Mouse (Mus musculus) CH12.LX (cell line): Measurements from ENCODE around the gene Scpep1. TPM values are rescaled to one million over a fixed set of nuclear protein-coding genes. Genes with fewer than 3 reads are reported as not detected.

Experiments
- DNase-seq: peaks from one replicate; pipeline ENCODE4 v3.0.0-alpha.2; 2013; ENCODE audit errors: extremely low read depth
- H3K27ac ChIP-seq: 2 replicates; pipeline ENCODE4 v1.5.1; 2012; ENCODE audit warnings: low read depth, mild to moderate bottlenecking, control low read depth, moderate library complexity; ENCODE audit not compliant: insufficient read depth
- H3K27me3 ChIP-seq: replicated peaks from 2 replicates; pipeline ENCODE3; 2012; ENCODE audit warnings: inconsistent platforms
- H3K36me3 ChIP-seq, 2 experiments: replicated peaks in 1 of 2; 2 replicates each; pipeline versions ENCODE3 to v1.6.1; 2012; ENCODE audit warnings: inconsistent platforms in 1 of 2, low read length in 1 of 2, mild to moderate bottlenecking in 1 of 2, mixed read lengths in 1 of 2, moderate library complexity in 1 of 2; ENCODE audit not compliant: control insufficient read depth in 1 of 2, insufficient read depth in 1 of 2
- H3K4me1 ChIP-seq, 2 experiments: 2 replicates each; pipeline ENCODE4 v1.6.1; 2012; ENCODE audit warnings: inconsistent platforms in 1 of 2, moderate library complexity in 1 of 2; ENCODE audit not compliant: insufficient read depth in 2 of 2, control insufficient read depth in 1 of 2
- H3K4me2 ChIP-seq: 2 replicates; pipeline ENCODE4 v1.6.1; 2012; ENCODE audit warnings: low read depth, mild to moderate bottlenecking, control low read depth; ENCODE audit not compliant: poor library complexity, insufficient read depth, severe bottlenecking
- H3K4me3 ChIP-seq, 3 experiments: fragments of 150-350 bp in 1 of 3; sonication (generic) in 1 of 3; replicated peaks in 1 of 3; 2 replicates each; pipeline versions ENCODE3 to v1.5.1; 2011 to 2012; ENCODE audit warnings: low read depth in 2 of 3, low read length in 2 of 3, mild to moderate bottlenecking in 2 of 3, moderate library complexity in 2 of 3, control low read depth in 1 of 3, improper control_type of control experiment in 1 of 3, inconsistent platforms in 1 of 3, mixed read lengths in 1 of 3; ENCODE audit not compliant: poor library complexity in 1 of 3
- H3K79me2 ChIP-seq: replicated peaks from 2 replicates; pipeline ENCODE4 v1.6.1; 2012; ENCODE audit warnings: mild to moderate bottlenecking, moderate library complexity; ENCODE audit not compliant: control insufficient read depth, poor library complexity, insufficient read depth, severe bottlenecking; ENCODE audit errors: extremely low read depth
- H3K9ac ChIP-seq: 2 replicates; pipeline ENCODE4 v1.6.1; 2012; ENCODE audit warnings: low read depth, mild to moderate bottlenecking, control low read depth, moderate library complexity; ENCODE audit not compliant: insufficient read depth
- H3K9me3 ChIP-seq: replicated peaks from 2 replicates; pipeline ENCODE3; 2012; ENCODE audit warnings: low read length, inconsistent platforms, mixed read lengths
- BHLHE40 ChIP-seq: IDR thresholded peaks from 2 replicates; pipeline ENCODE4 v1.6.1; 2011; ENCODE audit warnings: mild to moderate bottlenecking, low read depth, low read length, improper control_type of control experiment
- CHD1 ChIP-seq: IDR thresholded peaks from 2 replicates; pipeline ENCODE4 v1.6.1; 2012; ENCODE audit warnings: low read depth, low read length, improper control_type of control experiment, inconsistent platforms
- CHD2 ChIP-seq: IDR thresholded peaks from 2 replicates; pipeline ENCODE4 v1.6.1; 2011; ENCODE audit warnings: low read length, improper control_type of control experiment
- CTCF ChIP-seq, 2 experiments: IDR thresholded peaks in 1 of 2; conservative IDR thresholded peaks in 1 of 2; 2 replicates each; pipeline ENCODE4 v1.5.1; 2011 to 2012; ENCODE audit warnings: low read depth in 2 of 2, low read length in 2 of 2, improper control_type of control experiment in 1 of 2, inconsistent platforms in 1 of 2, mild to moderate bottlenecking in 1 of 2, moderate library complexity in 1 of 2
- E2F4 ChIP-seq: IDR thresholded peaks from 2 replicates; pipeline ENCODE4 v1.6.1; 2011; ENCODE audit warnings: low read depth, low read length, improper control_type of control experiment; ENCODE audit not compliant: insufficient replicate concordance
- ELF1 ChIP-seq: IDR thresholded peaks from 2 replicates; pipeline ENCODE4 v1.6.1; 2014; ENCODE audit warnings: low read depth, mild to moderate bottlenecking, inconsistent platforms, low read length, improper control_type of control experiment
- EP300 ChIP-seq: IDR thresholded peaks from 2 replicates; pipeline ENCODE4 v1.6.1; 2011; ENCODE audit warnings: low read length, improper control_type of control experiment
- ETS1 ChIP-seq: conservative IDR thresholded peaks from 2 replicates; pipeline ENCODE4 v1.6.1; 2012; ENCODE audit warnings: low read depth, mild to moderate bottlenecking, inconsistent platforms, low read length, improper control_type of control experiment, moderate library complexity
- GABPA ChIP-seq: IDR thresholded peaks from 2 replicates; pipeline ENCODE4 v1.6.1; 2012; ENCODE audit warnings: low read depth, low read length, improper control_type of control experiment, inconsistent platforms; ENCODE audit not compliant: insufficient replicate concordance
- IRF4 ChIP-seq: IDR thresholded peaks from 2 replicates; pipeline ENCODE4 v1.6.1; 2014; ENCODE audit warnings: low read depth, mild to moderate bottlenecking, inconsistent platforms, low read length, improper control_type of control experiment
- JUN ChIP-seq: IDR thresholded peaks from 2 replicates; pipeline ENCODE4 v1.6.1; 2011; ENCODE audit warnings: low read depth, mild to moderate bottlenecking, low read length, improper control_type of control experiment, moderate library complexity; ENCODE audit not compliant: insufficient read depth
- JUND ChIP-seq: conservative IDR thresholded peaks from 2 replicates; pipeline ENCODE4 v1.6.1; 2011; ENCODE audit warnings: low read depth, low read length, improper control_type of control experiment
- KAT2A ChIP-seq: IDR thresholded peaks from 2 replicates; pipeline ENCODE4 v1.6.1; 2012; ENCODE audit warnings: low read length, improper control_type of control experiment, inconsistent platforms; ENCODE audit not compliant: insufficient replicate concordance
- MAFK ChIP-seq: IDR thresholded peaks from 2 replicates; pipeline ENCODE4 v1.6.1; 2011; ENCODE audit warnings: low read length, improper control_type of control experiment; ENCODE audit not compliant: insufficient replicate concordance
- MAX ChIP-seq: IDR thresholded peaks from 2 replicates; pipeline ENCODE4 v1.6.1; 2011; ENCODE audit warnings: low read length, improper control_type of control experiment
- MAZ ChIP-seq: IDR thresholded peaks from 2 replicates; pipeline ENCODE4 v1.6.1; 2012; ENCODE audit warnings: low read depth, mild to moderate bottlenecking, inconsistent platforms, low read length, improper control_type of control experiment, moderate library complexity
- MEF2A ChIP-seq: IDR thresholded peaks from 2 replicates; pipeline ENCODE4 v1.6.1; 2014; ENCODE audit warnings: low read depth, mild to moderate bottlenecking, inconsistent platforms, low read length, improper control_type of control experiment, borderline replicate concordance
- MXI1 ChIP-seq: IDR thresholded peaks from 2 replicates; pipeline ENCODE4 v1.6.1; 2011; ENCODE audit warnings: mild to moderate bottlenecking, low read depth, low read length, improper control_type of control experiment
- MYC ChIP-seq: IDR thresholded peaks from 2 replicates; pipeline ENCODE4 v1.6.1; 2011; ENCODE audit warnings: low read depth, mild to moderate bottlenecking, improper control_type of control experiment, low read length
- NELFE ChIP-seq: IDR thresholded peaks from 2 replicates; pipeline ENCODE4 v1.6.1; 2011; ENCODE audit warnings: low read depth, low read length, improper control_type of control experiment
- NRF1 ChIP-seq: IDR thresholded peaks from 2 replicates; pipeline ENCODE4 v1.6.1; 2014; ENCODE audit warnings: low read depth, mild to moderate bottlenecking, inconsistent platforms, low read length, improper control_type of control experiment, moderate library complexity
- PAX5 ChIP-seq: IDR thresholded peaks from 2 replicates; pipeline ENCODE4 v1.6.1; 2012; ENCODE audit warnings: low read length, inconsistent platforms, mixed read lengths
- POLR2A ChIP-seq: IDR thresholded peaks from 2 replicates; pipeline ENCODE4 v1.6.1; 2011; ENCODE audit warnings: low read depth, mild to moderate bottlenecking, improper control_type of control experiment, low read length
- POLR2AphosphoS2 ChIP-seq: IDR thresholded peaks from 2 replicates; pipeline ENCODE4 v1.6.1; 2011; ENCODE audit warnings: low read depth, low read length, improper control_type of control experiment
- RAD21 ChIP-seq: IDR thresholded peaks from 2 replicates; pipeline ENCODE4 v1.6.1; 2011; ENCODE audit warnings: low read depth, mild to moderate bottlenecking, low read length, improper control_type of control experiment, moderate library complexity
- RCOR1 ChIP-seq: conservative IDR thresholded peaks from 2 replicates; pipeline ENCODE4 v1.6.1; 2012; ENCODE audit warnings: low read depth, mild to moderate bottlenecking, inconsistent platforms, low read length, improper control_type of control experiment
- SIN3A ChIP-seq: IDR thresholded peaks from 2 replicates; pipeline ENCODE4 v1.6.1; 2012; ENCODE audit warnings: low read length, improper control_type of control experiment, inconsistent platforms
- SMC3 ChIP-seq: IDR thresholded peaks from 2 replicates; pipeline ENCODE4 v1.6.1; 2011; ENCODE audit warnings: low read depth, low read length, improper control_type of control experiment
- TBP ChIP-seq: conservative IDR thresholded peaks from 2 replicates; pipeline ENCODE4 v1.6.1; 2011; ENCODE audit warnings: low read depth, low read length, improper control_type of control experiment
- TCF12 ChIP-seq: IDR thresholded peaks from 2 replicates; pipeline ENCODE4 v1.6.1; 2014; ENCODE audit warnings: low read depth, mild to moderate bottlenecking, inconsistent platforms, low read length, improper control_type of control experiment
- UBTF ChIP-seq: IDR thresholded peaks from 2 replicates; pipeline ENCODE4 v1.6.1; 2012; ENCODE audit warnings: low read depth, mild to moderate bottlenecking, inconsistent platforms, low read length, improper control_type of control experiment, moderate library complexity
- USF1 ChIP-seq: IDR thresholded peaks from 2 replicates; pipeline ENCODE4 v1.6.1; 2014; ENCODE audit warnings: low read depth, mild to moderate bottlenecking, inconsistent platforms, low read length, improper control_type of control experiment
- USF2 ChIP-seq: conservative IDR thresholded peaks from 2 replicates; pipeline ENCODE4 v1.6.1; 2011; ENCODE audit warnings: low read depth, low read length, improper control_type of control experiment
- ZC3H11A ChIP-seq: IDR thresholded peaks from 2 replicates; pipeline ENCODE4 v1.6.1; 2012; ENCODE audit warnings: low read depth, mild to moderate bottlenecking, inconsistent platforms, low read length, improper control_type of control experiment
- ZKSCAN1 ChIP-seq: IDR thresholded peaks from 2 replicates; pipeline ENCODE4 v1.6.1; 2012; ENCODE audit warnings: low read depth, inconsistent platforms, low read length, improper control_type of control experiment, borderline replicate concordance
- ZMIZ1 ChIP-seq: IDR thresholded peaks from 2 replicates; pipeline ENCODE4 v1.6.1; 2012; ENCODE audit warnings: low read depth, mild to moderate bottlenecking, inconsistent platforms, low read length, improper control_type of control experiment
- ZNF384 ChIP-seq: IDR thresholded peaks from 2 replicates; pipeline ENCODE4 v1.6.1; 2012; ENCODE audit warnings: low read depth, low read length, improper control_type of control experiment, inconsistent platforms
- dilution Hi-C: fragments of 300-500 bp; cut with MboI; formaldehyde crosslinking; loops from 2 replicates; pipeline ENCODE4 v1.14.3; 2020; ENCODE audit warnings: low sequenced_read_pairs; ENCODE audit not compliant: extremely low pct_unique_long_range_greater_than_20kb, extremely low pct_ligation_motif_present
- in situ Hi-C: fragments of 300-500 bp; cut with MboI; formaldehyde crosslinking; loops from 3 replicates; pipeline ENCODE4 v1.14.3; 2019; ENCODE audit warnings: low sequenced_read_pairs, low pct_ligation_motif_present, low pct_unique_long_range_greater_than_20kb, mixed read lengths
- polyA plus RNA-seq: library from polyadenylated mRNA; unstranded; fragments of >175 nt; gene quantifications from 2 replicates; pipeline ENCODE4 v1.2.1, GENCODE M21; 2012; ENCODE audit warnings: low read depth; ENCODE audit not compliant: insufficient read length
- total RNA-seq, 2 experiments: library from RNA; depleted of rRNA; stranded (reverse); fragments of 300-350 nt in 1 of 2; fragments of >200 nt in 1 of 2; gene quantifications; 2 replicates each; pipeline ENCODE4 v1.2.3; 2012 to 2014

Gene Scpep1
- total and polyA plus RNA-seq, 3 experiments = 84.5 to 210 (median 121) TPM

DNA sequence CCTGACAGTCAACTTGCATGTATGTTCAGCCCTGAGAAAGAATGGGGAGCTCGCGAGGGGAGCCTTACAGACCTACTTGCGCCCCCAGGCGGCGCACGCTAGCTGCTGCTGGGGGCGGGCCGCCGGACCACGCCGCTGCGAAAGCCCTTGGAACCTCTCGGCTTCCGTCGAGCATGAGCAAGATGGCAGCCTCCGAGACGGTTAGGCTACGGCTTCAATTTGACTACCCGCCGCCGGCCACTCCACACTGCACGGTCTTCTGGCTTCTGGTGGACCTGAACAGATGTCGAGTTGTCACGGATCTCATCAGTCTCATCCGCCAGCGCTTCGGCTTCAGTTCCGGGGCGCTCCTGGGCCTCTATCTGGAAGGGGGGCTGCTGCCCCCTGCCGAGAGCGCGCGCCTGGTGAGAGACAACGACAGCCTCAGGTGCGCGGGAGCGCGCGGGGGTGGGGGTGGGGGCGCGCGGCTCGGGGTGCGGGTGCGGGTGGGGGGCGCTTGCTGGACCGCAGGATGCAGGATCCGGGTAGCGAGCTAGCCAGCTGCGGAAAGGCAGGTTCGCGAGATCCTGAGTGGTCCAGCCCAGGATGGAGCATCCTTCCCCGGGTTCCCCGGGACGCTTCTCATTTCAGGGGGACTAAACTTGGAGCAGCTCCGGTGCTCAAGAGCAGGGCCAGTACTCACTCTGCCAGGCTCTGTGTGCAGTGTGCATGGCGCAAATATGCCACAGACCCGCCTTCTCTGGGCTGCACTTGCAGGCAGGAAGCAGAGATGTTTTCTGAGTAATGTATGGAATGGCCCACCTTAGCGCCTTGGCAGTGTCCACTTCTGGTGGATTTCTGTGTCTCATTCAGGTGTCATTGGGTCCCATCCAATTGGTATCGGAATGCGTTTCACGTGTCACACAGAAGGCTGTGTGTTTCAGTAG, 18.8 kb upstream of the Scpep1 start:
- H3K27ac ChIP-seq = peak overlapping the region; percentile 59
- dilution Hi-C loops (no loop called here), in situ Hi-C loops (no loop called here)
- H3K27me3 ChIP-seq = peaks cover 11% of the 10 kb centered on the region
- peaks cover 9% of the 10 kb centered on the region for H3K79me2 ChIP-seq
- peak; percentile 96 for DNase-seq
- H3K4me3 ChIP-seq = peak overlapping the region; percentile 69 to 80 (median 74)
- no peaks in the 10 kb centered on the region for H3K9me3 ChIP-seq
- H3K9ac ChIP-seq = peak overlapping the region; percentile 79
- H3K4me1 ChIP-seq = peaks cover 5 to 41% of the 10 kb centered on the region in 2 experiments; a peak in 3 of 4 replicates
- peaks cover 0 to 19% of the 10 kb centered on the region in 2 experiments for H3K36me3 ChIP-seq
- H3K4me2 ChIP-seq = peak overlapping the region; percentile 67
- TF ChIP-seq UBTF (no peak), NRF1 (peak; percentile 75), CHD1 (0 out of 2 replicates have a peak, but pooled peaks have one; percentile 45), GABPA (no peak), JUN (peak; percentile 29; the same call in 1 of the 2 replicates), MAFK (no peak), BHLHE40 (peak; percentile 55; the same call in 1 of the 2 replicates), NELFE (peak; percentile 90), CTCF (conservative IDR thresholded peaks at IDR 0.05 in 1 of 2, IDR thresholded peaks at IDR 0.05 in 1 of 2; ENCODE audit: low read depth in 2 of 2, low read length in 2 of 2) (peak; percentile 44 to 97), ZKSCAN1 (no peak), IRF4 (peak; percentile 84), CHD2 (peak; percentile 40; the same call in 1 of the 2 replicates), USF2 (no peak), ELF1 (peak; percentile 69), ZMIZ1 (peak; percentile 61), E2F4 (peak; percentile 75; the same call in 1 of the 2 replicates), SIN3A (peak; percentile 80), ETS1 (peak; percentile 40), TCF12 (peak; percentile 89), MXI1 (peak; percentile 93), POLR2AphosphoS2 (peak; percentile 69; the same call in 1 of the 2 replicates), POLR2A (peak; percentile 93), USF1 (no peak), SMC3 (peak; percentile 84), JUND (peak; percentile 46; the same call in 1 of the 2 replicates), TBP (0 out of 2 replicates have a peak, but pooled peaks have one; percentile 70), EP300 (no peak), ZNF384 (peak; percentile 47), KAT2A (peak; percentile 76; the same call in 1 of the 2 replicates), PAX5 (no peak), MAX (peak; percentile 96), RAD21 (peak; percentile 77), RCOR1 (peak; percentile 39; the same call in 1 of the 2 replicates), MEF2A (peak; percentile 84), MYC (peak; percentile 97), ZC3H11A (no peak), MAZ (peak; percentile 98)
